Mouse (Mus musculus): Measurements from ENCODE around the gene Wfdc6a. TPM values are rescaled to one million over a fixed set of nuclear protein-coding genes. Genes with fewer than 3 reads are reported as not detected.
"Not testable (repeated sequence)": the region's sequence is repeated elsewhere in the genome, so short reads cannot be mapped to it uniquely, and the experiment has no call there.

Wfdc6a gene
- total RNA-seq (2021) = not detected

DNA sequence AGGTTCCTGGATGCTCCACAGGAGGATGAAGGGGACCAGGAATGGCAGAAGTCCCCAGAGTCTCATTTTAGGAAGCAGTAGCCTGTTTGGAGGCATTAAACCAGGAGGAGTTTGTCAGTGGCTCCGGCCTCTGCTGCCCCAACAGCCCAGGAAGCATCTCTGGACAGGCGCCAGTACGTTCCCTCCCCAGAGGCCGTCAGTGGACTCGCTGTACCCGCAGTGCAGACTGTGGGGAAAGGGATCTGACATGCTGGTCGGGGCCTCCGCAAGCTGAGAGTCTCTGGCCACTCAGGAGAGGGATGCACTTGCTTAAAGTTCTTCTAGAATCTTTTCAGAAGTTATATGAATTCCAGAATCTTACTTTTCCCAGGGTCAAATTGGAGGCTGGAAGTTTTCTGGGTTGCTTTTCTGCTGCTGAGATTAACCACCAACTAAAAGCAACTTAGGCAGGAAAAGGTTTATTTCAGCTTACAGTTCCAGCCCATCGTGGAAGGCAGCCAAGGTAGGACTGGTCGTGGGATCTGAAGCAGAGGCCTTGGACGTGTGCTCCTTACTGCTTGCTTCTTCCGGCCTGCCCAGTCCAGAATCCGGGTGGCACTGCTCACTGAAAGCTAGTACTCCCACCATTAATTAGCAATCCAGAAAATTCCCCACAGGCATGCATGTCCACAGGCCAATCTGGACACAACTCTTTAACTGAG is at the start of gene Wfdc6a:
Wfdc6a (minus strand) TSS at position 423 of the 701 bp plus-strand sequence.
- not testable (repeated sequence) for DNase-seq

- DNase-seq = no peak
Observed at GRCm38 (mm10) chr2:164621775-164622174, 36.5 kb upstream of the Wfdc6a start.

DNA sequence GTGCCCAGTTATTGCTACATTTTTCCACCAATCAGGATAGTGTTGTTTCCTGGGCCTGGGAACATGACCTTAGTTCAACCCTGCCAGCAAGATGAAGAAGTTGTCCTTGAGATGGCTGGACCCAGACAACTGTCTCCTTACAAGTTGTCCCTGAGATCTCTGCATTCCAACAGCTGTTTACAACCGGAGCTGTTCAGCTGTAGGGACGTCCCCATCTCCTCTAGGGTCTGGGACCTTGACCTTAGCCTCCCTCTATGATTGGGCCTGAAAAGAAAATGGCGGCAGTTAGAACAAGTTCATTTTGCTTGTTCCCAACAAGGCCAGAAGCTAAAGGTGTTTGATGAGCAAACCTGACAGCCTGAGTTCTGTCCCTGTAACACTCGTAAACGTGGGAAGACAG is 33.8 kb upstream of the Wfdc6a start:
- DNase-seq = no peak

DNA sequence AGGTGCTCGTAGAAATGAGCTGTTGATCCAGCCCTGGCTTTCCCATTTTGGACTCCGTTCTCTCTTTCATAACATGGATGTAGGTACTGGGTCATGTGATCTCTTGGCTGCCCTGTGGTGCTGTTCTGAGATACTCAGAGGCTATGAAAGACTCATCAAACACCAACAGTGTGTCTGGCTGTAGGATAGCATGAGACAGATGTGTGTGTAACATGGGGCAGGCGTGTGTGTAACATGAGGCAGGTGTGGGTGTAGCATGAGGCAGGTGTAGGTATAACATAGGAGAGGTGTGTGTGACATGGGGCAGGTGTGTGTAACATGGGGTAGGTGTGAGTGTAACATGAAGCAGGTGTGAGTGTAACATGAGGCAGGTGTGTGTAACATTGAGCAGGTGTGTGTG is 30.1 kb upstream of the Wfdc6a start:
- DNase-seq = no peak

DNA sequence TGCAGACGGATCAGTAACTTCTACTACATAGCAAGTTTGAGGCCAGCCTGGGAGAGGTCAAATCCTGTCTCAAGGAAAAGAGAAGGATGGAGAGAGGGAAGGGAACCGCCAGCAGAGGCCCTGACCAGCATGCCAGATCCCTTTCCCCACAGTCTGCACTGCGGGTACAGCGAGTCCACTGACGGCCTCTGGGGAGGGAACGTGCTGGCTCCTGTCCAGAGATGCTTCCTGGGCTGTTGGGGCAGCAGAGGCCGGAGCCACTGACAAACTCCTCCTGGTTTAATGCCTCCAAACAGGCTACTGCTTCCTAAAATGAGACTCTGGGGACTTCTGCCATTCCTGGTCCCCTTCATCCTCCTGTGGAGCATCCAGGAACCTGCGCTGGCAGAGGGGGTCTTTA is 28.2 kb upstream of the Wfdc6a start, which contains the start of the genes Wfdc6b and Wfdc8:
Wfdc6b (plus strand) TSS at position 52 of the 400 bp plus-strand sequence.
Wfdc8 (minus strand) TSS at position 156 of the 400 bp plus-strand sequence.
- not testable (repeated sequence) for DNase-seq

DNA sequence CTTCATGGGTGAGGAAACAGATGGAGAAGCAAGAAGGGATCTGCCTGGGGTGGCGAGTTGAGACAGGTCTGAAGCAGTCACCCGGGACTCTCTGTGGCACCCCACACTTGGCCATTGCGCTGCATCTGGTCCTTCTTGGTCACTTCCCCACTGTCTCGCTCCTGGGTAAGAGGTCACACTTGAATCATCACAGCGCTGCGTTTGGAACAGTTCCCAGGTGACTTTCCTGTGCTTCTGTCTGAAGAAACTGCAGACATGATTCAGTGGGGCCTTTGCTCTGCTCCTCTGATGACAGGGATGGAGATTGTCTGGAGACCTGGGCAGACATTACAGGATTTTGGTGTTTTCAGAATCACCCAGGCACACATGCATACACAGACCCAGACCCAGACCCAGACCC is 23.5 kb upstream of the Wfdc6a start:
- no peak for DNase-seq

DNA sequence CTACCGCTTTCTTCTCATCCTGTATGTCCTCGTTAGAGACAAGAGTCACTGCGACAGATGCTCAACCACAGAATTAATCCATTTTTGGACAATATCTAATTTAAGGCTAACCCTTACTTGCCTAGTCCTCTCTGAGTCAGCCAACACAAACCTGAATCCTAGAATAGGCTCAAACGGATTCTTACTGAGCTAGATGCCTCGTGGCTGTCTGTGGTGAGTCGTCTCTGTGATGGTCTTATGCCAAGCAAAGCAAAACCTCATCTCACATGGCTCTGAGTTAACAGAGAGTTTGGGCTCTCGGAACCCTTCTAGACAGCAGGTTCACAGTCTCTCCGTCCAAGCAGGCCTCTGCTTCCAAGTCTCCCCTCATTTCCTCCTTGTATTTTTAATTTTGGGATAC is 19.2 kb upstream of the Wfdc6a start:
- no peak for DNase-seq

DNA sequence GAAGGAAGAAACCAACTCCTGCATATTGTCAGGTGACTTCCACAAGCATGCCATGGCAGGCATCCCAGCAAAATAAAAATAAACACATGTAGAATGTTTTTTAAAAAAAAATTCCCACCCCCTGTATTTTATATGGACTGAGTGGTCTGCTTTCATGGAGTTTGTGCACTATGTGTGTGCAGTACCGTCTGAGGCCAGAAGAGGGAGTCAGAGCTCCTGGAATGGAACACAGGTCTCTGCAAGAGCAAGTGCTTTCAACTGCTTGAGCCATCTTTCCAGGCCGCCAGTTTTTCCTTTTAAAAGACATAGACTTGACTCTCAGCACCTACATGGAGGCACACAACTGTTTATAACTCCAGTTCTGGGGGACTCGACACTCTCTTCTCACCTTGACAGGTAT is 18.2 kb upstream of the Wfdc6a start:
- no peak for DNase-seq

DNA sequence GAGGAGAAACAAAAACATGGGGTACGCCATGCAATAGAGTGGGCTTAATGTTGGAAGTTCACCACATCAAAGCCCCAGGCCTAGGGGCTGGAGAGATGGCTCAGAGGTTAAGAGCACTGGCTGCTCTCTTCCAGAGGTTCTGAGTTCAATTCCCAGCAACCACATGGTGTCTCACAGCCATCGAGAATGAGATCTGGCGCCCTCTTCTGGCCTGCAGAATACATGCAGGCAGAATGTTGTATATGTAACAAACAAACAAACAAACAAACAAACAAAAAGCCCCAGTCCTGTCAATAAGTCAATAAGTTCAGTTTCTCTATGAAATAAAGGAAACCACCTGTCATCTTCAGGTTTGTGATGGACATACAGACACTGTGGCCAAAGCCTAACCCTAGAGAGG is 14.9 kb upstream of the Wfdc6a start:
- no peak for DNase-seq

DNA sequence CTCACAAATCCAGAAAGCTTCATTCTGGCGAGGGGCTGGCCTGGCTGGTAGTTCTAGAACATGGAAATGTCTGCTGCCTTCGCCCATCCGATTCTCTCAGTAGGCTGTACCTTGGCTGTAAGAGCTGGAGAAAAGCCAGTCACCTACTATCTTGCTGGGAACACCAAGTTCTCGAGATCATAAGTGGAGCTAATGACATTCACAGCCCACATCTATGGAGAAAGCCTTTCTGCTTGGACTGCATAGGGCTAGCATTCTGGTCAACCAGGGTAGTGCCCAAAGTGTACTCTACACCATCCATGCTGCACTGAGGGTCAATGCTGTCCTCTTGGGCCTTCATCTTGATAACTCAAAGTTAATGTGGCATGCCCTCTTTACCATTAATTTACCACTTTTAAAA is 8.2 kb upstream of the Wfdc6a start, which contains the start of gene Eppin:
Eppin (minus strand) TSS at position 101 of the 400 bp plus-strand sequence.
- DNase-seq = no peak

GRCm38 (mm10) chr2:164592014-164592413 is 6.8 kb upstream of the Wfdc6a start:
- DNase-seq = peak; percentile 5 to 18

DNA sequence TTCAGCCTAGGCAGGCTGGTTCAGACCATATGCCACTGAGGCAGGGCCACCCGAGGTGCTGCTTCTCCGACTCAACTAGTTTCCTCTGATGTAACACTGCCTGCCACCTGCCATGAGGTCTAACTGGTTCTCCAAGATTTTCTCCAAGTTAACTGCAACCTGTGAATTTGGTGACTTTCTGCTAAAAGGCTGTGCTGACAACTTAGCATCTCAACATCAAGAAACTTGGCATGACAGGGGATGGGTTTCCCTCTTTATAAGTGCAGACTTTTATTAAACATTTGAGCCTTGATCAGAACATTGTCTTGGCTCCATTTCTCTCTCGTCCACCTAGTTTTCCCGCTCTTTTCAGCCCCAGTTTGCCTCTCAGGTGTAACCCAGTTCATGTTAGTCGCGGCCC is 11.9 kb downstream of the Wfdc6a start, which contains the start of gene Spint3:
Spint3 (minus strand) TSS at position 101 of the 400 bp plus-strand sequence.
- not testable (repeated sequence) for DNase-seq

- DNase-seq = no peak
Observed at GRCm38 (mm10) chr2:164567460-164567859, 17.8 kb downstream of the Wfdc6a start.

DNA sequence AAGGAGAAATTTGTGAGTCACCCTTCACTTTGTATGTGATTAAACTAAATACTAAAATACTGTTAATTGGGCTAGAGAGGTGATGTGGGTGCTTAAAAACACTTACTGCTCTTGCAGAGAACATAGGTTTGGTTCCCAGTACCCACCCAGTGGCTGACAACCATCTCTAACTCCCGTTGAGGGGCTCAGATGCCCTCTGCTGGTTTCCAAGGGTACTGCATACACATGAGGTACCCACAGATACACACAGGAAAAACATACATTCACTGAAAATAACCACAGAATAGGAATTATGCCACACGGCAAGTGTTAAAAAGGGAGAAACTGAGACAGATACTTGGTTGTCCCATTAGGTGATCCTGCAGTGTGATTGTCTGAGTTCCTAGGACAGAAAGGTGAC is 18.2 kb downstream of the Wfdc6a start:
- no peak for DNase-seq

DNA sequence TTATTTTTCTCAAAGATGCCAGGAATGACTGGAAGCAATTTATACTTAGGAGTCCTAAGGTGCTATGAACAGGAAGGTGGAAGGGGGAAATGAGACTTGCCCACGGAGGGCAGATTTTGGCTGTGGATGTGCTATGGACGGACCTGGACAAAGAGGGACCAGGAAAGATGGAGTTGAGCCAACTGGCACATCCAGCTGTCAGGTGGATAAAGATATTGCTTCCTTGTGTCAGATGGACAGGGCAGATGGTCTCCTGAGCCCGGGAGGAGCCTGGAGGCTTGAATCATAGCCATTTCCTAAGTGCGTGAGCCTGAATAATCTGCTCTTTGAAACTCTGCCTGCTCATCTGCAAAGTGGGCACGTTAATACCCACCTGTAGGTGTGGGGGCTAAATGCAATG is 20.9 kb downstream of the Wfdc6a start:
- DNase-seq = no peak

DNA sequence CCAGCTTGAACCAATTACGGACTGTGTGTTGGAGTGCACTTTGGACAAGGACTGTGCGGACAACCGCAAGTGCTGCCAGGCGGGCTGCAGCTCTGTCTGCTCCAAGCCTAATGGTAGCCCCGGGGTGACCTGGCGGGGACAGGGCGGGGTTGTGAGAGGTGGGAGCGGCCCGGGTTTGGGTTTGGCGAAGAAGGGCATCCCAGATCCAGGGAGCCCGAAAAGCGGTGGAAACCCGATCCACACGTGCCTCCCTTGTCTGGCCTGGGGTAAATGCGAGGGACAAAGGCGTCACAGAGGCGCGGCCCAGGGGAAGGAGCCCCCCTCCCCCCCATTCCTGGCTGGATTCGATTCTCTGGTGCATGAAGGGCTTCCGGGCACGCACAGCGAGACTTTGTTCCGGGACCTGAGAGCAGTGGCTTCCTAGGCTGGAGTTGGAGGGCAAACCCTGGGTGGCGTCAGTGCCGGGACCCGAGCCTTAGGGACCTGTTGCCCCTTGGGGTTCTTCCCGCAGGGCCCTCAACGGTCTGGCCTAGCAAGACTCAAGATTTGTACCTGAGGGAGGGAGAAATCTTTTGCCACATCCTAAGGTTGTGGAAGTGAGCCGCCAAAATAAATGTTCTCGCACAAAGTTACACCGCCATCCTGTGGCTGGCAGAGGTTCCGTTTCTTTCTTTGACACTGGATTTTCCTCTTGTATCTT is 21.8 kb downstream of the Wfdc6a start:
- DNase-seq = peak; percentile 16 to 19

- no peak for DNase-seq
Observed at GRCm38 (mm10) chr2:164562391-164563188, 22.7 kb downstream of the Wfdc6a start, which contains the start of gene Wfdc2. Gene Wfdc2 (plus strand): TSS chr2:164562413.

DNA sequence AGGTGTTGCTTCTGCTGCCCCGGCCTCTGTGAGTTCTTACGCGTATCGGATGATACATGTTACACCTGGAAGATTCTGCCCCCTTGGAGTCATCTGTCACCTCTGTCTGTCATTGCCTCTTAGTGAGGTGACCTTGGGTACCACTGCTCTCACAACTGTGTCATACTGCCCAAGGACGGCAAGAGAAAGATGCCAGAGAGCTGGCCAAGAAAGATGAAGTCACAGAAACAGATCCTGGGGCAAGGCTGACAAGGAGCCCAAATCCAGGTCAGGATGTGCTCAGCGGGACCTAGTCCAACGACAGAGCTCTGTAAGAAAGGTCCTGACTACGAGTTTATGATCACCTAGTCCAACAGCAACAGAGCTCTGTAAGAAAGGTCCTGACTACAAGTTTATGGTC is 25.1 kb downstream of the Wfdc6a start:
- no peak for DNase-seq

GRCm38 (mm10) chr2:164558991-164559645 is 26.1 kb downstream of the Wfdc6a start:
- no peak for DNase-seq

DNA sequence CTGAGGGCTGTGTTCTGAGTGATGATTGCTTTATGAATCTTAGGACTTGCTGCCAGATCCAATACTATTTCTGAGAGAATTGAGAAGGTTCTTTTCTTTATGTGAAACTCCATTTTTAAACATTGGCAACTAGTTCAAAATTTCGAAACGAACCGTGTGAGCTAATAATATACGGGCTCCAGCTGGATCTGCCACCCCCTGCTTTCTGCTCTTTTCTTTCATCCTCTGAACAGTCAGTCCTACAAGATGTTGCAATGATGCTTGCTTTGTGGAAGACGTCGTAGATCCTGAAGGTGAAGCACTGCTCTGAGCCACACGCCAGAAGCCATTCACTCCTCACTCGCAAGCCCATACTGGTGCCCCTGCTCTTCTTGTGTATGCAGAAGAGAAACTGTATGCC is 26.8 kb downstream of the Wfdc6a start:
- peak; percentile 6 to 34 for DNase-seq

- DNase-seq = no peak
Observed at GRCm38 (mm10) chr2:164551502-164551901, 33.7 kb downstream of the Wfdc6a start.

DNA sequence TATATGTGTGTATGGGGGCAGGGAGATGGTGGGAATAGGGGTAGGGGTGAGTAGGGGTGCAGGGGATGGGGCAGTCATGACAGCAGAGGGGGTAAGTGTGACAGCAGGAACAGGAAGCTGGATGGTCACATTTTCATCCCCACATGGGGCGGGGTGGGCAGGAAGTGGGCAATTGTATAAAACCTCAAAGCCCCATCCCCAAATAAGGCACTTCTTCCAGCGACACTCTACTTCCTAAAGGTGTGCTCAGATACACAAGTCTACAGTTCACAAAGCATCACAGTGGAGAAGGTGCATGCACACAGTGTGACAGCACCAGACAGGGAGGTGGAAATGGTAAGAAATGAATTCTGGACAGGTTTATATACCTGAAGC is 34.4 kb downstream of the Wfdc6a start:
- no peak for DNase-seq
